Mouse (Mus musculus) G1E (cell line): Measurements from ENCODE around the gene Wdr43.

Experiments used
- CTCF ChIP-seq: IDR thresholded peaks from 2 replicates; pipeline ENCODE4 v1.5.1; 2012; ENCODE audit warnings: low read depth, low read length, inconsistent platforms, mixed read lengths
- GATA1 ChIP-seq: IDR thresholded peaks from 2 replicates; pipeline ENCODE4 v1.6.1; 2012; ENCODE audit warnings: borderline replicate concordance, low read length, inconsistent platforms, mixed read lengths

GRCm38 (mm10) chr17:71681666-71682065 lies 66.0 kb downstream of the Wdr43 start:
- TF ChIP-seq CTCF (no peak), GATA1 (no peak)
